Mouse (Mus musculus) neural tube, embryonic 10.5 days (tissue): ENCODE measurements around the gene Daam1.
A peak's percentile ranks its signal among the peaks of the same experiment; 100 is the strongest.

Experiments
- DNase-seq: peaks from one replicate; pipeline ENCODE4 v3.0.0-alpha.2; 2017; ENCODE audit warnings: low spot score; ENCODE audit errors: extremely low spot score

The Daam1 gene

GRCm38 (mm10) chr12:71863846-71864543 is 33.1 kb downstream of the Daam1 start:
- peak; percentile 45 for DNase-seq

GRCm38 (mm10) chr12:71864544-71864897 is 33.6 kb downstream of the Daam1 start:
- no peak for DNase-seq

- no peak for DNase-seq
Measured at GRCm38 (mm10) chr12:71865937-71866336, 35.1 kb downstream of the Daam1 start.

DNA sequence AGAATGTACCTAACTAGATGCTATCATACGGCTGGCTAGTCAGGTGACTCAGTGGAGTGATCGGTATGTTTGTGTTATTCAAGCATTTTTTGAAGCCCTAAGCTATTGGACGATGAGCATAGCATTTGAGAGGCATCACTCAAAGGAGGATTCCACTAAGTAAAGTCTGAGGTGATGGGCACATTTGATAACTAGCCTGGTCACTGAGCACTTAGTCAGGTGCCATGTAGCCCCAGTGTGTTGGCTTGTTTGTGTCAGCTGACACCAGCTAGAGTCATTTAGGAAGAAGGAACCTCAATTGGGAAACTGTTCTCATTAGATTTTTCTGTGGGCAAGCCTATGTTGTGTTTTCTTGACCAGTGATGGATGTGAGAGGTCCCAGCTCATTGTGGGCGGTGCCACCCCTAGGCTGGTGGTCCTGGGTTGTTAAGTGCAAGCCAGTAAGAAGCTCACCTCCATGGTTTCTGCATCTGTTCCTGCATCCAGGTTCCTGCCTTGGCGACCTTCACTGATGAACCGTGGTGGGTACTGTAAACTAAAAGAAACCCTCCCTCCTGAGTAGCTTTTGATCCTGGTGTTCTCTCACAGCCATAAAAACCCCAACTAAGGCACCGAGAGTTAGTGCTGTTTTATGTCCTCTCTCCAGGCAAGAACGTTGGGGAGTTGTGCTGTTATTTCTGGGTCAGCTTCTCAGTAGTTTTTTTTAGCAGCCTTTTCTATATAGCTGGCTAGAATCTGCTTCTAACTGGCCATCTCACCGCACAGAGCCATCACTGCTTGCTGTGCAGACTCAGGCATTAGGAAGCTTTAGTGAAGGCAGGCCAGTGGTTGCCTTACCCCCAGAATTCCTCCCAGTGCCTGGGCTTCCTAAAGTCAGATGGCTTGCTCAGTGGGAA is 36.7 kb downstream of the Daam1 start:
- DNase-seq, result no peak

DNA sequence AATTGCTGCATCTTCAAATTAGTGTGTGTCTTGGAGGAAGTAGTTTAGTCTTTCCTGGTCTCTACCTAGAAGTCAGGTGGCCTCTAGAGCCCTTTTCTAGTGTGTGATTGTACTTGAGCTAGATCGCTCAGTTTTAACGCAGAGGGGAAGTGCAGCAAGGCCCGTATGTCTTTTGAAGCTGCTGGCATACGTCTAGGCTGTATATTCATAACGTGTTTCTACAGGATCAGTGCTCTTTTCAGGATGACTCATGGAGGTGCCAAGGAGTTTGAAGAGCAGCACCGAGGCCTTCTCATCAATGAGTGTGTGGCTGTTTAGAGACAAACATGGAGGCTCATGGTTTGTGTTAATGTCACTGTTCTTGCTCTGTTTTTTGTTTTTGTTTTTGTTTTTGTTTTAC is 39.8 kb downstream of the Daam1 start:
- no peak for DNase-seq

GRCm38 (mm10) chr12:71872330-71872729 is 41.5 kb downstream of the Daam1 start:
- DNase-seq, result no peak

- no peak for DNase-seq
Measured at GRCm38 (mm10) chr12:71874561-71874960, 43.7 kb downstream of the Daam1 start.

- DNase-seq, result no peak
Measured at GRCm38 (mm10) chr12:71874984-71875383, 44.1 kb downstream of the Daam1 start.

- DNase-seq, result no peak
Measured at GRCm38 (mm10) chr12:71875761-71876489, 45.0 kb downstream of the Daam1 start.

DNA sequence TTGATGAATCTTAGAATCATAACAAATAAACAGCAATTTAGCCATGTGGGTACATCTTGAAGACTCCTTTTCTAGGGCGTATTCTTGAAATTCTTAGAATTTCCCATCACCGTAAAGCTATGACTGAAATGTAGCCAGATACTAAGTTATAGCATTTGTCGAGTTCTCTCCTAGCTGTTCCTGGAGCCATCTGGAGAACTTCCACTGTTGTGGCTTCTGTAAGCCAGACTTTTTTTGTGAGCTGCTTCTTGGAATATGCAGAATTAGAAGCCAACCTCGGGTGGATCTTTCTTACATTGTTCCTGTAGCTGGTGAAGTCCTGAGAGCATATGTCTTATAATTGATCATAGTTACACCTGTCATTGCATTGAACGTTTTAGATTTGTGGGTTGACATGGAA is 50.1 kb downstream of the Daam1 start:
- no peak for DNase-seq

DNA sequence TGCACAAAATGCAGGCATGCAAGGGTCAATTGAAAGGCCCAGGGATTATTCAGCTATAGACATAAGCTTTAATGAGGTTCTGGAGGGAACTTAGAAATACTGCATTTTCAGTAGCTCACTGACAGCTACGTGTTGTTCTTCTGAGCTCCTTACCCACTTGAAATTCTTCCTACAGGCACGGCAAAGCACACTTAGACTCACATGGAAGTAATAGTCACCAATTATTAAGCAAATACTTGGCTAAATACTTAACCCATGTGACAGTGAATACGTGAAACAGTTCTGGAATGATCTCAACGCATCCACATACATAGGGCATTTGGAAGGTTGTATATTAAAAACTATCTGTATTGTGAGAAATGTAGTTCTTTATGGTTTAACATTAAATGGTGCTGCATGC is 50.6 kb downstream of the Daam1 start:
- no peak for DNase-seq

DNA sequence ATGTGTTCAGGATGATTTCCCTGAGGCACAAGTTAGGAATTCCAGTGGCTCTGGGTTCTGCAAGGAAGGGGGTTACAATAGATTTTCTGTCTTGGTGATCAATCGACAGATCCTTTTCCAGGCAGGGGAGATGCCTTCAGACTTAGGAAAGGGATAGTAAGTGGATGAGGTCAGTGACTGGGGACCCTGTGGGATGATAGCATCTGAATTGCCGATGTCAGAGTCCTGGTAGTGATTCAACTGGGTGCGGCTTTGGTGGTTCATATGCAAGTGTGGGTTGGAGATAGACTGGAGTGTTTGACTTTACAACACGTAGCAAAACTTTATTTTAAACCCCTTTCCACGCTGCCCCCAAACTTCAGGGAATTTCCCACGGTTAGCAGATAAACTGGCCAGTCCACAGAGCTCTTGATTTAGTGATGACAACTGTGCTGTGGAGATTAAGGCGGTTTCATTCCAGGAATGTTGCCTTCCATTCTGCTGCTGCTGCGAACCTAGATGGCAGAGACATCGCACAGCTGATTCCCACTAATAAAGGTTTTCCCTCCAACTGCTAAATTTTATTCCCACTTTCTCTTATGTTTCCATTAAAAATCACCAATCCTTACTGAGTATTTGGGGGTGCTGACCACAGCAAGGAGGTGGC is 52.3 kb downstream of the Daam1 start:
- no peak for DNase-seq

DNA sequence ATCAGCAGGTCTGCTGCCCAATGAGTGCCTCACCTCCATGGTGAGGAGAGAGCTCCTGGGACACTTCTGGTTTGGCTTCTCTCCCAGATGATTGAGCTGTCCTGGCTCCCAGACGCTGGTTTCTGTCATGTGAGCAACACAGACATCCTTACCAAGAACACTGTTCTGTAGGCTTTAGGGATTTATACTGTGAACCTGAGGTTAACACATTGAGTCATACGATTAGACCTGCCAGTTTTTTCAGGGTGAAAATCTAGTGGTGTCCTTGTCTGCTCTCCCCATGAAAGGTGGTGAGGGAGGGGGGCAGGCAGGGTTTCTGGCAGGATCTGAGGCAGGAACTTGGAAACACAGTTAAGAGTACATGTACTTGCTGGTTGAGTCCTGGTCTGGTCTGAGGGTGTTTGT is 54.3 kb downstream of the Daam1 start:
- no peak for DNase-seq

GRCm38 (mm10) chr12:71885717-71886116 is 54.8 kb downstream of the Daam1 start:
- DNase-seq, result no peak

- no peak for DNase-seq
Measured at GRCm38 (mm10) chr12:71886406-71886805, 55.5 kb downstream of the Daam1 start.

GRCm38 (mm10) chr12:71886941-71887340 is 56.1 kb downstream of the Daam1 start:
- no peak for DNase-seq

DNA sequence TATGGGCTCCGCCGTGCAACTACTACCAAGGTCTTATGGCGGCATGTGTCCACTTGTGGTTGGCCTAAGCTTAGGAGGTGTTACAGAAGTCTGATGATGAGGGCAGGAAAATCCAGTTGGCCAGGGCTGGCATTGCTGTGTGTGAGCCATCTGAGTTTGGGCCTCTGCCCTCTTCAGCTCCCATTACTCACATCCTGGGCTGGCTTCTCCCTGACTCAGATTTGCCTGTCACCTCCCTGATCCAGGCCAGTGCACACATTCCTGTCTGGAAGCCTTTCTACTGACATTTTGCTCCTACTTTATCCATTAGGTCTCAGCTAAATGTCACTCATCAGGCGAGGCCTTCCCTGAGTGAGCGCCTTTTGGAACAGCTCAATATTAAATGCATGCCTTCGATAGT is 57.5 kb downstream of the Daam1 start:
- DNase-seq, result no peak

DNA sequence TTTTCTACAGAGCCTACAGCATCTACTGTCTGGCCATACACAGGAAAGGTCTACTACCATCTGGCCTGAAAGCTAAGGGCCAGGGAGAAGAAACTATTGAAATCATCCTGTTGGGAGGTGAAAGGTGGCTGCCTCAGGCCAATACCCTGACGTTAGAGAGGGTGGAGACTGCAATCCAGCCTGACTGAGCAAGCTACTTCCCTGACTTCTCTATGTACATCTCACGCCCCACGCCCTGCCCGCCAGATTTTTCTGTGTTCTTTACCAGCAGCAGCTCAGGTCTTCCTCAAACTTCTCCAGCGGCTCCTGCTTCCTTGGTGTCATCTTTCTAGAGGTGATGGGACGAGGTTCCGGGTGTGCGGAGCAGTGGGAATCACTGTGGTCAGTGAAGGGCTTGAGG is 58.4 kb downstream of the Daam1 start:
- no peak for DNase-seq

GRCm38 (mm10) chr12:71890282-71890681 is 59.4 kb downstream of the Daam1 start:
- DNase-seq, result no peak

GRCm38 (mm10) chr12:71891729-71892355 is 61.0 kb downstream of the Daam1 start:
- no peak for DNase-seq

GRCm38 (mm10) chr12:71892996-71893605 is 62.2 kb downstream of the Daam1 start:
- DNase-seq, result no peak
